Mouse (Mus musculus) c-Kit-positive CD71-positive TER-119-positive erythroid progenitor cells, embryonic 14.5 days (primary cell): ENCODE measurements around the gene Olfr486.
"Not testable (repeated sequence)": the region's sequence is repeated elsewhere in the genome, so short reads cannot be mapped to it uniquely, and the experiment has no call there.

Source experiments
- DNase-seq: peaks from one replicate; pipeline ENCODE4 v3.0.0-alpha.2; 2013; ENCODE audit warnings: low spot score

Olfr486 gene

GRCm38 (mm10) chr7:108172642-108173041 lies at the start of gene Olfr486:
Olfr486 (minus strand) TSS chr7:108172742.
- DNase-seq: not testable (repeated sequence)

GRCm38 (mm10) chr7:108214536-108214935 lies 42.0 kb upstream of the Olfr486 start, which contains the start of gene Olfr487:
Olfr487 (minus strand) TSS chr7:108214636.
- DNase-seq: not testable (repeated sequence)

- no peak for DNase-seq
Observed at GRCm38 (mm10) chr7:108196938-108197337, 24.4 kb upstream of the Olfr486 start.

GRCm38 (mm10) chr7:108196337-108196736 lies 23.8 kb upstream of the Olfr486 start:
- DNase-seq: not testable (repeated sequence)

- DNase-seq: not testable (repeated sequence)
Observed at GRCm38 (mm10) chr7:108192714-108193113, 20.2 kb upstream of the Olfr486 start.

GRCm38 (mm10) chr7:108191196-108191595 lies 18.7 kb upstream of the Olfr486 start:
- not testable (repeated sequence) for DNase-seq

- DNase-seq: not testable (repeated sequence)
Observed at GRCm38 (mm10) chr7:108185237-108185636, 12.7 kb upstream of the Olfr486 start.

GRCm38 (mm10) chr7:108184401-108184800 lies 11.9 kb upstream of the Olfr486 start:
- DNase-seq: not testable (repeated sequence)

- no peak for DNase-seq
Observed at GRCm38 (mm10) chr7:108159771-108160170, 12.8 kb downstream of the Olfr486 start, which contains the start of gene Olfr485. Olfr485 (minus strand) TSS chr7:108159871.

- no peak for DNase-seq
Observed at GRCm38 (mm10) chr7:108127349-108127748, 45.2 kb downstream of the Olfr486 start, which contains the start of gene Olfr484. Olfr484 (minus strand) TSS chr7:108127449.
